Mouse (Mus musculus): ENCODE measurements around the gene Cadps2.

DNA sequence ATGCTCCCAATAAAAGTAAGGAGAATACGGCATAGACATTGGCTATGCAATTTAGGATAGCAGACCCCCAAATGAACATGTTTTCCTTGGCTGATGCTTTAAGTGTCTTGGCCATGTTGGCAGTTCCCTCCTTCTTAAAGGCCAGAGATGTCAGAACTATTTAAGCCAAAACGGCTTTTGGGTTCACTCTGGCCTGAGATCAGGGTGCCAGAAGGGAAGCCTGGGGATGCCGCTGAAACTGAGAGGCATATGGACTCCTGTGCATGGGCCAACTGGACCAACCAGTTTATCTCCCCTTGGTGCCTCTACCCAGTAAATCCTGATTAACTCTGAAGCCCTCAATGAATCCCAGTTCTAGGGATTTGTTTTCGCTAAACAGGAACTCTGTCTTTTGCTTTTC lies 34.6 kb upstream of the Cadps2 start:
- TF ChIP-seq TBP (conservative IDR thresholded peaks at IDR 0.05; ENCODE audit: low read depth, low read length) = no peak
- TF ChIP-seq ELF1 (IDR thresholded peaks at IDR 0.05; ENCODE audit: low read depth, low read length) = no peak
- no peak for TF ChIP-seq HCFC1 (IDR thresholded peaks at IDR 0.05; ENCODE audit: low read depth, low read length)
- TF ChIP-seq POLR2A (IDR thresholded peaks at IDR 0.05; ENCODE audit: low read depth, low read length) = no peak
- no peak for TF ChIP-seq GABPA (IDR thresholded peaks at IDR 0.05; ENCODE audit: insufficient replicate concordance, low read depth, low read length)
- no peak for TF ChIP-seq EP300 (IDR thresholded peaks at IDR 0.05; ENCODE audit: low read length)
- TF ChIP-seq ZKSCAN1 (IDR thresholded peaks at IDR 0.05; ENCODE audit: borderline replicate concordance, low read depth, low read length) = no peak
- no peak for TF ChIP-seq MAFK (IDR thresholded peaks at IDR 0.05; ENCODE audit: insufficient replicate concordance, low read length)
- no peak for TF ChIP-seq ZMIZ1 (IDR thresholded peaks at IDR 0.05; ENCODE audit: low read depth, low read length)
- no peak for TF ChIP-seq CTCF (conservative IDR thresholded peaks at IDR 0.05 in 1 of 2, IDR thresholded peaks at IDR 0.05 in 1 of 2; ENCODE audit: low read depth in 2 of 2, low read length in 2 of 2)
- no peak for TF ChIP-seq ZNF384 (IDR thresholded peaks at IDR 0.05; ENCODE audit: low read depth, low read length)
- no peak for TF ChIP-seq NRF1 (IDR thresholded peaks at IDR 0.05; ENCODE audit: low read depth, low read length)

Data from CH12.LX (cell line).